9 mouse cellular contexts compared by ENCODE assay signal in genomic region chr13:51791604-51792003, GRCm38 (mm10). TPM values are rescaled to one million over a fixed set of nuclear protein-coding genes. Genes with fewer than 3 reads are reported as not detected.
A peak's percentile ranks its signal among the peaks of the same experiment; 100 is the strongest.
DNase-seq lines count a peak whose midpoint lies in the region; ATAC-seq and TF ChIP-seq lines count a peak whose summit lies in the region.
"Had no signal": no experiment of that assay in that cellular context is flagged by ENCODE, and none has a peak within 500 bp of the region (broad histone marks: within the 10 kb centered on the region; RNA-seq: fewer than 3 reads in every experiment).

No protein-coding gene starts in this region.

- ATAC-seq in forebrain, embryonic 15.5 days (replicated peaks) = no peak
- ATAC-seq in liver, embryonic 15.5 days (ENCODE audit: insufficient read depth) = no peak

- peak; percentile 52 for DNase-seq in kidney, adult 2 months
- DNase-seq in kidney, postnatal 14 days = no peak
- DNase-seq in gastrocnemius, postnatal 14 days = no peak
- DNase-seq in layer of hippocampus, adult 11-12 months (ENCODE audit: low spot score) = no peak
- no peak for DNase-seq in lung, postnatal 36 days

- H3K27me3 ChIP-seq in kidney, adult 2 months (replicated peaks; ENCODE audit: control insufficient read depth, insufficient read depth, low read length) = no peaks in the 10 kb centered on the region
- no peaks in the 10 kb centered on the region for H3K27me3 ChIP-seq in forebrain, embryonic 15.5 days
- H3K27me3 ChIP-seq in liver, embryonic 15.5 days = 0 out of 2 replicates have a peak, but pooled peaks cover 8% of the 10 kb centered on the region

- H3K36me3 ChIP-seq in kidney, adult 2 months (ENCODE audit: control insufficient read depth, insufficient read depth, low read length) = no peaks in the 10 kb centered on the region
- no peaks in the 10 kb centered on the region for H3K36me3 ChIP-seq in forebrain, embryonic 15.5 days
- no peaks in the 10 kb centered on the region for H3K36me3 ChIP-seq in liver, embryonic 15.5 days (replicated peaks)
- H3K36me3 ChIP-seq: stomach, embryonic 15.5 days had no signal

- peaks cover 22% of the 10 kb centered on the region; the same call in 1 of the 2 replicates for H3K4me1 ChIP-seq in kidney, adult 2 months (ENCODE audit: control insufficient read depth, insufficient read depth, low read length)
- H3K4me1 ChIP-seq in bone marrow, adult 2 months (ENCODE audit: control insufficient read depth, insufficient read depth, low read length) = peaks cover 5% of the 10 kb centered on the region
- peaks cover 38% of the 10 kb centered on the region for H3K4me1 ChIP-seq in forebrain, embryonic 15.5 days
- H3K4me1 ChIP-seq in liver, embryonic 15.5 days (replicated peaks) = peaks cover 28% of the 10 kb centered on the region

- intact Hi-C loops in gastrocnemius, postnatal 14 days (cut with DNase I; ENCODE audit: low total_unique reads) = no loop called here

- 51% methylated on average over 3 of the region's 3 CpGs for WGBS in kidney, adult 2 months
- WGBS in bone marrow, adult 2 months = 79% methylated on average over 3 of the region's 3 CpGs
- 66% methylated on average over 3 of the region's 3 CpGs for WGBS in forebrain, embryonic 15.5 days
- WGBS in liver, embryonic 15.5 days (ENCODE audit: insufficient replicate concordance) = 63% methylated on average over 3 of the region's 3 CpGs

- TF ChIP-seq CTCF in kidney, adult 2 months (conservative IDR thresholded peaks at IDR 0.05; ENCODE audit: insufficient read depth, insufficient read length, low read depth, low read length) = no peak
- no peak for TF ChIP-seq CTCF in bone marrow, adult 2 months (IDR thresholded peaks at IDR 0.05; ENCODE audit: control insufficient read depth, insufficient read depth, low read length)

- peak overlapping the region; percentile 62; the same call in 1 of the 2 replicates for H3K27ac ChIP-seq in kidney, adult 2 months (ENCODE audit: insufficient read depth, low read depth, low read length)
- no peak overlapping the region for H3K27ac ChIP-seq in bone marrow, adult 2 months (ENCODE audit: control insufficient read depth, insufficient read depth, low read depth, low read length, poor library complexity)
- H3K27ac ChIP-seq in forebrain, embryonic 15.5 days (replicated peaks) = no peak overlapping the region
- H3K27ac ChIP-seq in liver, embryonic 15.5 days (replicated peaks) = no peak overlapping the region
- H3K27ac ChIP-seq: stomach, embryonic 15.5 days had no signal

- no peak overlapping the region for H3K9ac ChIP-seq in forebrain, embryonic 15.5 days (replicated peaks)
- no peak overlapping the region for H3K9ac ChIP-seq in liver, embryonic 15.5 days
- H3K9ac ChIP-seq: stomach, embryonic 15.5 days had no signal

- H3K9me3 ChIP-seq in forebrain, embryonic 15.5 days = no peaks in the 10 kb centered on the region
- no peaks in the 10 kb centered on the region for H3K9me3 ChIP-seq in liver, embryonic 15.5 days (replicated peaks)
- H3K9me3 ChIP-seq: stomach, embryonic 15.5 days had no signal

- H3K4me3 ChIP-seq in kidney, adult 2 months (ENCODE audit: insufficient read depth, low read depth, low read length) = peak overlapping the region; percentile 74
- H3K4me3 ChIP-seq in bone marrow, adult 2 months (replicated peaks; ENCODE audit: control insufficient read depth, low read depth, low read length) = peak overlapping the region; percentile 87
- H3K4me3 ChIP-seq in forebrain, embryonic 15.5 days = peak overlapping the region; percentile 95
- H3K4me3 ChIP-seq in liver, embryonic 15.5 days (replicated peaks) = 0 out of 2 replicates have a peak overlapping the region, but pooled peaks have one; percentile 81

- H3K4me2 ChIP-seq in forebrain, embryonic 15.5 days (replicated peaks) = peak overlapping the region; percentile 96
- H3K4me2 ChIP-seq in liver, embryonic 15.5 days = peak overlapping the region; percentile 91

- TF ChIP-seq POLR2A in kidney, adult 2 months (IDR thresholded peaks at IDR 0.05; ENCODE audit: low read depth, low read length) = no peak
- TF ChIP-seq POLR2A in bone marrow, adult 2 months (IDR thresholded peaks at IDR 0.05; ENCODE audit: borderline replicate concordance, control insufficient read depth, low read depth, low read length) = no peak

RNA-seq across cellular contexts. Expression of gene Sema4d, which starts 1.9 kb away (rescaled TPM):
- 87.8 and 93.2 TPM in 2 replicates for polyA plus RNA-seq in kidney, adult 2 months (2012; rRNA removed)
- polyA plus RNA-seq in bone marrow, adult 2 months (2011; ENCODE audit: insufficient read depth, insufficient read length, low replicate concordance, missing spikeins) = 9.3 and 23.0 TPM in 2 replicates
- 18.7 and 20.7 TPM in 2 replicates for polyA plus RNA-seq in forebrain, embryonic 15.5 days (2015; fragmentation: Nextera tagmentation; extraction: Ambion mirVana)
- polyA plus RNA-seq in liver, embryonic 15.5 days (2015; fragmentation: Nextera tagmentation; extraction: Ambion mirVana) = 3.8 and 4.6 TPM in 2 replicates
- total RNA-seq in gastrocnemius, postnatal 14 days (2021) = 100 to 1,000 TPM; 126 to 130 TPM

RNA-seq across cellular contexts. Expression of gene Gadd45g, which starts 54.9 kb away (rescaled TPM):
- polyA plus RNA-seq in kidney, adult 2 months (2012; rRNA removed) = 57.2 and 59.8 TPM in 2 replicates
- 9.2 and 23.5 TPM in 2 replicates for polyA plus RNA-seq in bone marrow, adult 2 months (2011; ENCODE audit: insufficient read depth, insufficient read length, low replicate concordance, missing spikeins)
- 145 and 167 TPM in 2 replicates for polyA plus RNA-seq in forebrain, embryonic 15.5 days (2015; fragmentation: Nextera tagmentation; extraction: Ambion mirVana)
- polyA plus RNA-seq in liver, embryonic 15.5 days (2015; fragmentation: Nextera tagmentation; extraction: Ambion mirVana) = 13.3 and 14.0 TPM in 2 replicates
- total RNA-seq in gastrocnemius, postnatal 14 days (2021) = 10 to 100 TPM; 10.1 to 33.9 TPM
